Mouse (Mus musculus): ENCODE measurements around the gene Gm20219. TPM values are rescaled to one million over a fixed set of nuclear protein-coding genes. Genes with fewer than 3 reads are reported as not detected.
A peak's percentile ranks its signal among the peaks of the same experiment; 100 is the strongest.

Gm20219 gene
- 0.95 and 1.3 TPM in 2 replicates for polyA plus RNA-seq (2015; fragmentation: Nextera tagmentation; extraction: Ambion mirVana)

- H3K36me3 ChIP-seq (ENCODE audit: control insufficient read depth, insufficient read depth, low read length): no peaks in the 10 kb centered on the region
- no peak within 1 kb of the TSS for H3K27ac ChIP-seq (ENCODE audit: low read length)
- ATAC-seq: no peak
- no peak within 1 kb of the TSS for H3K9ac ChIP-seq (ENCODE audit: low read depth, low read length)
- WGBS: 82% methylated on average over 20 of the region's 20 CpGs
- no peaks in the 10 kb centered on the region for H3K27me3 ChIP-seq (ENCODE audit: control insufficient read depth, insufficient read depth, low read depth, low read length)
- no peak within 1 kb of the TSS for H3K4me3 ChIP-seq (ENCODE audit: low read depth, low read length)
- H3K9me3 ChIP-seq (replicated peaks; ENCODE audit: control insufficient read depth, low read length, poor library complexity, severe bottlenecking): no peaks in the 10 kb centered on the region
- no peak within 1 kb of the TSS for H3K4me2 ChIP-seq (ENCODE audit: low read length)
- H3K4me1 ChIP-seq (ENCODE audit: control insufficient read depth, insufficient read depth, low read length): peaks cover 19% of the 10 kb centered on the region
These were observed at the start of gene Gm20219 for GRCm38 (mm10) chr17:56554122-56554551. TSS of gene Gm20219 (minus strand) at chr17:56554387.

GRCm38 (mm10) chr17:56604070-56604380 is 49.8 kb upstream of the Gm20219 start:
- Histone ChIP-seq H3K4me2 (ENCODE audit: low read length) (no peak overlapping the region), H3K27ac (ENCODE audit: low read length) (no peak overlapping the region), H3K27me3 (ENCODE audit: control insufficient read depth, insufficient read depth, low read depth, low read length) (no peaks in the 10 kb centered on the region), H3K9ac (ENCODE audit: low read depth, low read length) (no peak overlapping the region), H3K36me3 (ENCODE audit: control insufficient read depth, insufficient read depth, low read length) (peaks cover 72% of the 10 kb centered on the region), H3K9me3 (replicated peaks; ENCODE audit: control insufficient read depth, low read length, poor library complexity, severe bottlenecking) (no peaks in the 10 kb centered on the region), H3K4me1 (ENCODE audit: control insufficient read depth, insufficient read depth, low read length) (peaks cover 8% of the 10 kb centered on the region), H3K4me3 (ENCODE audit: low read depth, low read length) (no peak overlapping the region)
- no peak for ATAC-seq
- WGBS: 90% methylated on average over 9 of the region's 9 CpGs

- H3K4me2 ChIP-seq (ENCODE audit: low read length): no peak overlapping the region
- ATAC-seq: no peak
- H3K27me3 ChIP-seq (ENCODE audit: control insufficient read depth, insufficient read depth, low read depth, low read length): no peaks in the 10 kb centered on the region
- WGBS: 95% methylated on average over 28 of the region's 28 CpGs
- H3K27ac ChIP-seq (ENCODE audit: low read length): no peak overlapping the region
- H3K4me1 ChIP-seq (ENCODE audit: control insufficient read depth, insufficient read depth, low read length): peaks cover 2% of the 10 kb centered on the region
- H3K36me3 ChIP-seq (ENCODE audit: control insufficient read depth, insufficient read depth, low read length): peaks cover 72% of the 10 kb centered on the region
- H3K9ac ChIP-seq (ENCODE audit: low read depth, low read length): no peak overlapping the region
- no peak overlapping the region for H3K4me3 ChIP-seq (ENCODE audit: low read depth, low read length)
- no peaks in the 10 kb centered on the region for H3K9me3 ChIP-seq (replicated peaks; ENCODE audit: control insufficient read depth, low read length, poor library complexity, severe bottlenecking)
These were observed 49.2 kb upstream of the Gm20219 start for GRCm38 (mm10) chr17:56603186-56604069.

- no peak for ATAC-seq
- Histone ChIP-seq H3K4me1 (ENCODE audit: control insufficient read depth, insufficient read depth, low read length) (no peaks in the 10 kb centered on the region), H3K27ac (ENCODE audit: low read length) (no peak overlapping the region), H3K9ac (ENCODE audit: low read depth, low read length) (no peak overlapping the region), H3K4me3 (ENCODE audit: low read depth, low read length) (no peak overlapping the region), H3K36me3 (ENCODE audit: control insufficient read depth, insufficient read depth, low read length) (peaks cover 60% of the 10 kb centered on the region), H3K27me3 (ENCODE audit: control insufficient read depth, insufficient read depth, low read depth, low read length) (no peaks in the 10 kb centered on the region), H3K9me3 (replicated peaks; ENCODE audit: control insufficient read depth, low read length, poor library complexity, severe bottlenecking) (no peaks in the 10 kb centered on the region), H3K4me2 (ENCODE audit: low read length) (no peak overlapping the region)
- 93% methylated on average over 8 of the region's 8 CpGs for WGBS
These were observed 39.5 kb upstream of the Gm20219 start for GRCm38 (mm10) chr17:56593527-56594271.

- Histone ChIP-seq H3K9ac (ENCODE audit: low read depth, low read length) (no peak overlapping the region), H3K27me3 (ENCODE audit: control insufficient read depth, insufficient read depth, low read depth, low read length) (no peaks in the 10 kb centered on the region), H3K4me1 (ENCODE audit: control insufficient read depth, insufficient read depth, low read length) (peaks cover 4% of the 10 kb centered on the region), H3K9me3 (replicated peaks; ENCODE audit: control insufficient read depth, low read length, poor library complexity, severe bottlenecking) (no peaks in the 10 kb centered on the region), H3K4me3 (ENCODE audit: low read depth, low read length) (no peak overlapping the region), H3K4me2 (ENCODE audit: low read length) (no peak overlapping the region), H3K36me3 (ENCODE audit: control insufficient read depth, insufficient read depth, low read length) (peaks cover 56% of the 10 kb centered on the region), H3K27ac (ENCODE audit: low read length) (no peak overlapping the region)
- ATAC-seq: no peak
These were observed 38.4 kb upstream of the Gm20219 start for GRCm38 (mm10) chr17:56592553-56592952.

GRCm38 (mm10) chr17:56588921-56589320 is 34.7 kb upstream of the Gm20219 start:
- H3K27me3 ChIP-seq (ENCODE audit: control insufficient read depth, insufficient read depth, low read depth, low read length): no peaks in the 10 kb centered on the region
- H3K4me1 ChIP-seq (ENCODE audit: control insufficient read depth, insufficient read depth, low read length): peaks cover 22% of the 10 kb centered on the region
- ATAC-seq: no peak
- H3K9ac ChIP-seq (ENCODE audit: low read depth, low read length): no peak overlapping the region
- H3K4me3 ChIP-seq (ENCODE audit: low read depth, low read length): no peak overlapping the region
- no peaks in the 10 kb centered on the region for H3K9me3 ChIP-seq (replicated peaks; ENCODE audit: control insufficient read depth, low read length, poor library complexity, severe bottlenecking)
- no peak overlapping the region for H3K4me2 ChIP-seq (ENCODE audit: low read length)
- no peak overlapping the region for H3K27ac ChIP-seq (ENCODE audit: low read length)
- H3K36me3 ChIP-seq (ENCODE audit: control insufficient read depth, insufficient read depth, low read length): peaks cover 21% of the 10 kb centered on the region
- WGBS: 96% methylated on average over 4 of the region's 4 CpGs

- no peak overlapping the region for H3K4me2 ChIP-seq (ENCODE audit: low read length)
These were observed 33.6 kb upstream of the Gm20219 start for GRCm38 (mm10) chr17:56587773-56588172.

GRCm38 (mm10) chr17:56585171-56585821 is 31.1 kb upstream of the Gm20219 start:
- H3K4me2 ChIP-seq (ENCODE audit: low read length): peak overlapping the region; percentile 72
- H3K9me3 ChIP-seq (replicated peaks; ENCODE audit: control insufficient read depth, low read length, poor library complexity, severe bottlenecking): no peaks in the 10 kb centered on the region
- peaks cover 41% of the 10 kb centered on the region for H3K4me1 ChIP-seq (ENCODE audit: control insufficient read depth, insufficient read depth, low read length)
- H3K36me3 ChIP-seq (ENCODE audit: control insufficient read depth, insufficient read depth, low read length): peaks cover 12% of the 10 kb centered on the region
- H3K27me3 ChIP-seq (ENCODE audit: control insufficient read depth, insufficient read depth, low read depth, low read length): no peaks in the 10 kb centered on the region
- peak overlapping the region; percentile 74 for H3K4me3 ChIP-seq (ENCODE audit: low read depth, low read length)
- H3K27ac ChIP-seq (ENCODE audit: low read length): peak overlapping the region; percentile 94
- under 1% methylated on average over 59 of the region's 61 CpGs for WGBS
- ATAC-seq: peak; percentile 34
- peak overlapping the region; percentile 87 for H3K9ac ChIP-seq (ENCODE audit: low read depth, low read length)

More at GRCm38 (mm10) chr17:56587773-56588172, 33.6 kb upstream of the Gm20219 start:
- Histone ChIP-seq H3K4me3 (ENCODE audit: low read depth, low read length) (no peak overlapping the region), H3K27ac (ENCODE audit: low read length) (no peak overlapping the region), H3K27me3 (ENCODE audit: control insufficient read depth, insufficient read depth, low read depth, low read length) (no peaks in the 10 kb centered on the region), H3K9me3 (replicated peaks; ENCODE audit: control insufficient read depth, low read length, poor library complexity, severe bottlenecking) (no peaks in the 10 kb centered on the region), H3K4me1 (ENCODE audit: control insufficient read depth, insufficient read depth, low read length) (peaks cover 31% of the 10 kb centered on the region), H3K9ac (ENCODE audit: low read depth, low read length) (no peak overlapping the region), H3K36me3 (ENCODE audit: control insufficient read depth, insufficient read depth, low read length) (peaks cover 15% of the 10 kb centered on the region)
- 71% methylated on average over 1 of the region's 1 CpGs for WGBS
- ATAC-seq: no peak

Measured in midbrain, embryonic 16.5 days (tissue).